Mouse (Mus musculus) mouse embryonic stem cell (cell line): ENCODE data around the gene Ern1.

ENCODE experiments used
- in situ Hi-C, 2 experiments: fragments of 300-500 bp; cut with MboI; formaldehyde crosslinking; loops; 1 replicate in 1 of 2; 3 replicates in 1 of 2; pipeline ENCODE4 v1.14.3; 2019 to 2020; ENCODE audit warnings: low sequenced_read_pairs in 2 of 2, low pct_unique_long_range_greater_than_20kb in 1 of 2, mixed read lengths in 1 of 2; ENCODE audit not compliant: unreplicated experiment in 1 of 2

The Ern1 gene

GRCm38 (mm10) chr11:106489036-106489693 is 1.5 kb upstream of the Ern1 start:
- in situ Hi-C loops = no loop called here

- in situ Hi-C loops = no loop called here
Observed at GRCm38 (mm10) chr11:106488126-106488561, 492 bp upstream of the Ern1 start.

GRCm38 (mm10) chr11:106486866-106487732 is 553 bp downstream of the Ern1 start:
- in situ Hi-C loops = no loop called here

GRCm38 (mm10) chr11:106486042-106486865 is 1.4 kb downstream of the Ern1 start:
- in situ Hi-C loops = no loop called here

GRCm38 (mm10) chr11:106485611-106486010 is 2.0 kb downstream of the Ern1 start:
- in situ Hi-C loops = no loop called here

- in situ Hi-C loops = no loop called here
Observed at GRCm38 (mm10) chr11:106484875-106485274, 2.8 kb downstream of the Ern1 start.

GRCm38 (mm10) chr11:106482867-106483266 is 4.8 kb downstream of the Ern1 start:
- in situ Hi-C loops = no loop called here

- in situ Hi-C loops = no loop called here
Observed at GRCm38 (mm10) chr11:106481651-106482050, 6.0 kb downstream of the Ern1 start.

- in situ Hi-C loops = no loop called here
Observed at GRCm38 (mm10) chr11:106480530-106480885, 7.1 kb downstream of the Ern1 start.

- in situ Hi-C loops = no loop called here
Observed at GRCm38 (mm10) chr11:106479619-106480529, 7.8 kb downstream of the Ern1 start.

- in situ Hi-C loops = no loop called here
Observed at GRCm38 (mm10) chr11:106478745-106479144, 8.9 kb downstream of the Ern1 start.

GRCm38 (mm10) chr11:106477505-106478160 is 10.0 kb downstream of the Ern1 start:
- in situ Hi-C loops = no loop called here

- in situ Hi-C loops = no loop called here
Observed at GRCm38 (mm10) chr11:106475309-106475708, 12.3 kb downstream of the Ern1 start.

- in situ Hi-C loops = no loop called here
Observed at GRCm38 (mm10) chr11:106471629-106472028, 16.0 kb downstream of the Ern1 start.

- in situ Hi-C loops = no loop called here
Observed at GRCm38 (mm10) chr11:106468509-106468908, 19.1 kb downstream of the Ern1 start.

GRCm38 (mm10) chr11:106465932-106466331 is 21.7 kb downstream of the Ern1 start:
- in situ Hi-C loops = no loop called here

- in situ Hi-C loops = no loop called here
Observed at GRCm38 (mm10) chr11:106465545-106465903, 22.1 kb downstream of the Ern1 start.
